Mouse (Mus musculus): ENCODE results near the gene 1700013G24Rik. TPM values are rescaled to one million over a fixed set of nuclear protein-coding genes. Genes with fewer than 3 reads are reported as not detected.

Gene 1700013G24Rik
- total RNA-seq, 2 experiments from 2014 or later, result not detected

GRCm38 (mm10) chr4:137492563-137492962 is 39.5 kb downstream of the 1700013G24Rik start:
- DNase-seq (ENCODE audit: extremely low spot score in 1 of 2, low spot score in 1 of 2), result no peak

GRCm38 (mm10) chr4:137493187-137493586 is 40.1 kb downstream of the 1700013G24Rik start:
- DNase-seq (ENCODE audit: extremely low spot score in 1 of 2, low spot score in 1 of 2), result no peak

GRCm38 (mm10) chr4:137494751-137495500 is 41.8 kb downstream of the 1700013G24Rik start:
- no peak for DNase-seq (ENCODE audit: extremely low spot score in 1 of 2, low spot score in 1 of 2)

- DNase-seq (ENCODE audit: extremely low spot score in 1 of 2, low spot score in 1 of 2), result no peak
Observed at GRCm38 (mm10) chr4:137495501-137496100, 42.5 kb downstream of the 1700013G24Rik start.

- no peak for DNase-seq (ENCODE audit: extremely low spot score in 1 of 2, low spot score in 1 of 2)
Observed at GRCm38 (mm10) chr4:137497367-137497766, 44.3 kb downstream of the 1700013G24Rik start.

- DNase-seq (ENCODE audit: extremely low spot score in 1 of 2, low spot score in 1 of 2), result no peak
Observed at GRCm38 (mm10) chr4:137497892-137498722, 45.0 kb downstream of the 1700013G24Rik start.

- no peak for DNase-seq (ENCODE audit: extremely low spot score in 1 of 2, low spot score in 1 of 2)
Observed at GRCm38 (mm10) chr4:137498882-137499583, 45.9 kb downstream of the 1700013G24Rik start.

GRCm38 (mm10) chr4:137500149-137500548 is 47.1 kb downstream of the 1700013G24Rik start:
- DNase-seq (ENCODE audit: extremely low spot score in 1 of 2, low spot score in 1 of 2), result no peak

GRCm38 (mm10) chr4:137500953-137501352 is 47.9 kb downstream of the 1700013G24Rik start:
- DNase-seq (ENCODE audit: extremely low spot score in 1 of 2, low spot score in 1 of 2), result no peak

GRCm38 (mm10) chr4:137502183-137502582 is 49.1 kb downstream of the 1700013G24Rik start:
- no peak for DNase-seq (ENCODE audit: extremely low spot score in 1 of 2, low spot score in 1 of 2)

- no peak for DNase-seq (ENCODE audit: extremely low spot score in 1 of 2, low spot score in 1 of 2)
Observed at GRCm38 (mm10) chr4:137502801-137503200, 49.7 kb downstream of the 1700013G24Rik start.

GRCm38 (mm10) chr4:137503509-137503971 is 50.5 kb downstream of the 1700013G24Rik start:
- no peak for DNase-seq (ENCODE audit: extremely low spot score in 1 of 2, low spot score in 1 of 2)

Other genes starting within 250 kb of the 1700013G24Rik start
- gene Wnt4, start 175.8 kb upstream of the 1700013G24Rik start, total RNA-seq (2021), result 1 to 10 TPM; 6.8 to 7.2 TPM
- gene Cdc42, start 95.6 kb upstream of the 1700013G24Rik start, total RNA-seq (2021), result 100 to 1,000 TPM; 307 to 339 TPM
- not detected for gene Cela3a, start 43.5 kb upstream of the 1700013G24Rik start, total RNA-seq (2021)
- gene Cela3b, start 22.7 kb upstream of the 1700013G24Rik start, total RNA-seq (2021), result not detected
- gene Hspg2, start 15.5 kb downstream of the 1700013G24Rik start, total RNA-seq (2021), result 10 to 100 TPM in 1 of 2 experiments, 1 to 10 TPM in 1; 5.6 to 10.8 TPM
- gene Ldlrad2, start 121.3 kb downstream of the 1700013G24Rik start, total RNA-seq (2021), result not detected
- gene Usp48, start 140.5 kb downstream of the 1700013G24Rik start, total RNA-seq (2021), result 100 to 1,000 TPM; 105 to 147 TPM
- 100 to 1,000 TPM; 263 to 285 TPM for gene Rap1gap, start 211.4 kb downstream of the 1700013G24Rik start, total RNA-seq (2021)